Mouse (Mus musculus): Measurements from ENCODE around the gene Rsph14. TPM values are rescaled to one million over a fixed set of nuclear protein-coding genes. Genes with fewer than 3 reads are reported as not detected.

Rsph14 gene
- polyA plus RNA-seq, 1 experiment from 2014 or later = not detected

GRCm38 (mm10) chr10:74921614-74922013, 110.8 kb downstream of the Rsph14 start:
- Histone ChIP-seq H3K36me3 (ENCODE audit: control insufficient read depth, insufficient read depth, low read length) (no peaks in the 10 kb centered on the region), H3K4me1 (ENCODE audit: control insufficient read depth, insufficient read depth, low read length) (no peaks in the 10 kb centered on the region), H3K27ac (replicated peaks; ENCODE audit: low read depth, low read length) (no peak overlapping the region), H3K27me3 (ENCODE audit: control insufficient read depth, insufficient read depth, low read length) (no peaks in the 10 kb centered on the region), H3K4me2 (ENCODE audit: low read depth, severe bottlenecking) (no peak overlapping the region), H3K4me3 (ENCODE audit: low read depth, low read length) (no peak overlapping the region), H3K9ac (ENCODE audit: low read length) (no peak overlapping the region), H3K9me3 (ENCODE audit: control insufficient read depth, low read length) (no peaks in the 10 kb centered on the region)
- no peak for DNase-seq (ENCODE audit: low spot score)
- ATAC-seq (ENCODE audit: insufficient number of reproducible peaks, low FRiP score, low TSS enrichment, low read depth) = no peak
- WGBS = 88% methylated on average over 11 of the region's 11 CpGs

GRCm38 (mm10) chr10:74920853-74921567, 111.4 kb downstream of the Rsph14 start:
- H3K4me1 ChIP-seq (ENCODE audit: control insufficient read depth, insufficient read depth, low read length) = no peaks in the 10 kb centered on the region
- ATAC-seq (ENCODE audit: insufficient number of reproducible peaks, low FRiP score, low TSS enrichment, low read depth) = 0 out of 2 replicates have a peak, but pooled peaks have one; percentile 49
- no peak overlapping the region for H3K4me2 ChIP-seq (ENCODE audit: low read depth, severe bottlenecking)
- H3K27ac ChIP-seq (replicated peaks; ENCODE audit: low read depth, low read length) = no peak overlapping the region
- no peaks in the 10 kb centered on the region for H3K36me3 ChIP-seq (ENCODE audit: control insufficient read depth, insufficient read depth, low read length)
- H3K9ac ChIP-seq (ENCODE audit: low read length) = no peak overlapping the region
- H3K4me3 ChIP-seq (ENCODE audit: low read depth, low read length) = no peak overlapping the region
- no peaks in the 10 kb centered on the region for H3K27me3 ChIP-seq (ENCODE audit: control insufficient read depth, insufficient read depth, low read length)
- DNase-seq (ENCODE audit: low spot score) = peak; percentile 47
- no peaks in the 10 kb centered on the region for H3K9me3 ChIP-seq (ENCODE audit: control insufficient read depth, low read length)
- WGBS = 43% methylated on average over 17 of the region's 17 CpGs

GRCm38 (mm10) chr10:74919277-74919676, 113.1 kb downstream of the Rsph14 start:
- ATAC-seq (ENCODE audit: insufficient number of reproducible peaks, low FRiP score, low TSS enrichment, low read depth) = no peak
- no peaks in the 10 kb centered on the region for H3K4me1 ChIP-seq (ENCODE audit: control insufficient read depth, insufficient read depth, low read length)
- no peak for DNase-seq (ENCODE audit: low spot score)
- no peak overlapping the region for H3K4me3 ChIP-seq (ENCODE audit: low read depth, low read length)
- 31% methylated on average over 5 of the region's 5 CpGs for WGBS
- H3K27me3 ChIP-seq (ENCODE audit: control insufficient read depth, insufficient read depth, low read length) = no peaks in the 10 kb centered on the region
- H3K4me2 ChIP-seq (ENCODE audit: low read depth, severe bottlenecking) = no peak overlapping the region
- H3K9me3 ChIP-seq (ENCODE audit: control insufficient read depth, low read length) = no peaks in the 10 kb centered on the region
- no peak overlapping the region for H3K27ac ChIP-seq (replicated peaks; ENCODE audit: low read depth, low read length)
- no peaks in the 10 kb centered on the region for H3K36me3 ChIP-seq (ENCODE audit: control insufficient read depth, insufficient read depth, low read length)
- H3K9ac ChIP-seq (ENCODE audit: low read length) = no peak overlapping the region

- Histone ChIP-seq H3K27me3 (ENCODE audit: control insufficient read depth, insufficient read depth, low read length) (no peaks in the 10 kb centered on the region), H3K4me2 (ENCODE audit: low read depth, severe bottlenecking) (no peak overlapping the region), H3K4me3 (ENCODE audit: low read depth, low read length) (no peak overlapping the region), H3K36me3 (ENCODE audit: control insufficient read depth, insufficient read depth, low read length) (no peaks in the 10 kb centered on the region), H3K4me1 (ENCODE audit: control insufficient read depth, insufficient read depth, low read length) (no peaks in the 10 kb centered on the region), H3K9ac (ENCODE audit: low read length) (no peak overlapping the region), H3K9me3 (ENCODE audit: control insufficient read depth, low read length) (no peaks in the 10 kb centered on the region), H3K27ac (replicated peaks; ENCODE audit: low read depth, low read length) (no peak overlapping the region)
- ATAC-seq (ENCODE audit: insufficient number of reproducible peaks, low FRiP score, low TSS enrichment, low read depth) (no peak), DNase-seq (ENCODE audit: low spot score) (no peak)
- WGBS = 72% methylated on average over 2 of the region's 2 CpGs
These were observed 124.0 kb downstream of the Rsph14 start for GRCm38 (mm10) chr10:74908431-74908830.

Other genes with a start within 250 kb of the Rsph14 start
- 2.5 and 3.1 TPM in 2 replicates for gene Gnaz, start 65.4 kb downstream of the Rsph14 start, polyA plus RNA-seq (2014; fragmentation: Nextera tagmentation; extraction: Ambion mirVana)
- gene Rab36, start 4.5 kb upstream of the Rsph14 start, polyA plus RNA-seq (2014; fragmentation: Nextera tagmentation; extraction: Ambion mirVana) = 11.1 and 12.8 TPM in 2 replicates
- 7.5 and 11.4 TPM in 2 replicates for gene Bcr, start 28.0 kb upstream of the Rsph14 start, polyA plus RNA-seq (2014; fragmentation: Nextera tagmentation; extraction: Ambion mirVana)
- gene Specc1l, start 179.5 kb upstream of the Rsph14 start, polyA plus RNA-seq (2014; fragmentation: Nextera tagmentation; extraction: Ambion mirVana) = 23.4 and 24.4 TPM in 2 replicates